Mouse (Mus musculus) 416B (cell line): Measurements from ENCODE around the gene P4hb.
"Not testable (repeated sequence)": the region's sequence is repeated elsewhere in the genome, so short reads cannot be mapped to it uniquely, and the experiment has no call there.

Experiments
- DNase-seq: peaks from one replicate; pipeline ENCODE4 v3.0.0; 2011; ENCODE audit warnings: low read depth

Gene P4hb

GRCm38 (mm10) chr11:120598283-120598989 is 25.4 kb upstream of the P4hb start, which contains the start of the genes Alyref and Anapc11:
Gene Alyref (minus strand): TSS chr11:120598365.
Gene Anapc11 (plus strand): TSS chr11:120598421.
- DNase-seq = peak; percentile 96

DNA sequence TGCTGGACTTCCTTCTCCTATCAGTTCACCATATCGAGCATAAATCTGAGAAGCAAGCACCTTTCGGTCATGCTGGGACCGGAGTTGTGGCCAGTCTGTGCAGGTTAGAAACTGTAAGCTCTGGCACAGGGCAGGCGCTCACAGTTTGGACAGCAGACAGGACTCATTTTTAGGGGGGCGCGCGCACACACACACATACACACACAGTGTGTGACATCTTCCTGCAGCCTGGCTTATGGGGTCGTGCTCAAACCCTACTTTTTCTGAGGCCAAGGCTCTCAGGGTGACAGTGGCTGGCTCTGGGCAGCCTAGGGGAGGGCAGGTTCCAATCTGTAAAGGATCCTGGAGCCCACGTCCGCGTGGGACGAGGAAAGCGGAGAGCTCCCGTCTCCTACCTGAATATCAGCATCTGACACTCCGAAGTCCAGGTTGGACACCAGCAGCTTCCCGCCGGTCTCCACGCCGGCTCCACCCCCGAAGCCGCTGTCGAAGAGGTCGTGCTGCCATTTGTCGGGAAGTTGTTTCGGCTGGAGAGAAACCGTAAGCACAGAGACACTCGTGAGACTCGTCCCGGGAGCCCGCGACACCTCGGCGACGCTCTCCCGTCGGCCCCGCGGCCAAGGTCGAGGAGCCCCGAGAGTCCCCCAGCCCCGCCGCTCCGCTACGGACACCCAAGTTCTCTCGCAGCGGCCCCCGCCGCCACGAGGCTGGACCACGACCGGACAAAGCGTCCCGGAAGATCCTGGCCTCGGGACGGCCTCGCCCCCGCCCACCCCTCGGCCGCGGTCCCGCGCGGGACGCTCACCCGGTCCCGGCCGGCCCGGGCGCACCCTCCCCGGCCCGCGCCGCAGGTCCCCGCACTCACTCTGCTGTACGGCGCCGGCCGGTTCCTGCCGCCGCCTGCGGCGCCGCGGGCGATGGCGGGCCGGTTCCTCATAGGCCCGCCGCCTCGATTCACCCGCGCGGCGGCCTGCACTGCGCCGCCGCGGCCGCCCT is 24.5 kb upstream of the P4hb start:
- DNase-seq = no peak

DNA sequence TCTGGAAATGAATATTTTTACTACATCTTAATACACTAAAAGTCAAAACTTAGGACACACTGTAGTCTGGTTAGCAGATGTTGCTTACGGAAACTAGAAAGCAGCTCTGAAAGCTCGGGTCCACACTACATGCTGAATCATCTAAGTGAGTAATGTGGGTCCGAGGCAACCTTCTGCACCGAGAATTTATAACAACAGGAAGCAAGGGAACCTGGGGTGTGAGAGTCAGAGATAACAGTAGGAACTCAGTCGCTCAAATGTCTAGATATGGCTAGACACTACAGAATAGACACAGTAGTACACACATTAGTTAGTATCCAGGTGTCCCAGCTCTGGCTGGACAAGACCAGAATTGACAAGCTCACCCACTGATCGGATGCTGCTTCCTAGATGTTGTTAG is 15.5 kb upstream of the P4hb start:
- peak; percentile 83 for DNase-seq

DNA sequence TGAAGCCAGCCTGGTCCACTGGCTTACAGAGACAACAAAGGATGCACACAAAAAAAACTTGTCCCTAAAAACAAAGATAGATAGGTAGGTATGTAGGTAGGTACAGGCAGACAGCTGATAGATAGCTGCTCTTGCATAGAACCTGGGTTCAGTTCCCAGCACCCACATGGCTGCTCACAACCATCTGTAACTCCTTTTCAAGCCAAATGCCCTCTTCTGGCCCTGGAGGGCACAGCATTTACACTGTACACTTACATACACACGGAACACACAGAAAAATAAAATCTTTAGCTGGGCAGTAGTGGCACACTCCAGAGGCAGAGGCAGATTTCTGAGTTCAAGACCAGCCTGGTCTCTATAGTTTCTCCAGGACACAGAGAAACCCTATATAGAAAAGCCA is 10.9 kb upstream of the P4hb start:
- DNase-seq = no peak

- not testable (repeated sequence) for DNase-seq
Observed at GRCm38 (mm10) chr11:120582982-120583293, 9.9 kb upstream of the P4hb start.

DNA sequence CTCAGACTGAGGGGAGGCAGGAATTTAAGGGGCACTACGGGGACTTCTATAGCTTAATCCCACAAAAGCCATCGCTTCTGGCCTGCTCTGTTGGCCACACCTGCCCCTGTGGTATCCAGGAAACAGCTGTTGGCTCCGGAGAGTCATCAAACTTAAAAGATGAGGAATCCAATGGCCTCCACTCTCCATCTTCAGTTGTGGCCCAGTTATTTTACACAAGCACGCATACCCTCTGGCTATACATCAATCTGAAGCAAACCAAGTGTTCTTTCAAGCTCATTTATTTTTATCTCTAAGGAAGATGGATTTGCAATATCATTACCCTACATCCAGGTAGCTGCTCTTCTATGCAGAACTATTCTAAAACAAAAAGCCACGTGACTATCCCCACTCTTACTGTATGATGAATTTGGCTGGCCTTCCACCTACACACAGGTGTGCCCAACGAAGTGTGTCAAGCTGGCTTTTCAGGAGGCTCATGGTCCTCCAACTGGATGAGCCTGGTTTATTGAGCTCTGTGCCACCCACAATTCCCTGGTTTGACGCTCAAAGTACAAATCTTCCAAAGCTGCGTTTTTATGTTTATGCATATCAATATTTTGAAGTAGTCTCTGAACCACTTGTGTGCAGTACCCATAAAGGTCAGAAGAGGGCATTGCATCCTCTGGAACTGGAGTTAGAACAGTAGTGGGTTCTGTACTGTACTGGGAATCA is 9.4 kb upstream of the P4hb start:
- peak; percentile 75 for DNase-seq

GRCm38 (mm10) chr11:120581490-120582267 is 8.6 kb upstream of the P4hb start, which contains the start of gene Arhgdia:
Gene Arhgdia (minus strand): TSS chr11:120581624.
- peak; percentile 83 for DNase-seq

DNA sequence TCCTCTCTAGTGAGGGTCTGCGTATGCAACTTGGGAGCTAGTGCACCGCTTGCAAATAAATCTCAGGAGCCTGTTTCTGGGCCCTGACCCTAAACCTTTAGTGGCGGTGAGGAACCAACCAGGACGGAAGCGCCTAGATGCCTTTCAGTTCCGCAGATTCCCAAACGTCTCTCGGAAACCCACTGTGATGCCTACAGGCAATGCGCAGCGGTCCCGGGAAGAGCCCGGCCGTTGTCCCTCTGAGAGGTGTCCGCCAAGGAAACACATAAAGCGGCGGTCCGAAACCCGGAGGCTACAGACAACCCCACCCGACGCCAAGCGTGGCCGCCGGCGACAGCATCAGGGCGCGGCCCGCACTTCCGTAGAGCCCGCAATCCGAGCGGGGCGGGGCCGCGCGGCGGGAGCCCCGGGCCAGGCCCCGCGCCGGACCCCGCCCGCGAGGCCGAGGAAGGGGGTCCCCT is 7.8 kb upstream of the P4hb start:
- peak; percentile 32 for DNase-seq

- DNase-seq = peak; percentile 39
Observed at GRCm38 (mm10) chr11:120580190-120580589, 7.1 kb upstream of the P4hb start.

- peak; percentile 68 for DNase-seq
Observed at GRCm38 (mm10) chr11:120579316-120580107, 6.5 kb upstream of the P4hb start.

- no peak for DNase-seq
Observed at GRCm38 (mm10) chr11:120578694-120579243, 5.7 kb upstream of the P4hb start.

DNA sequence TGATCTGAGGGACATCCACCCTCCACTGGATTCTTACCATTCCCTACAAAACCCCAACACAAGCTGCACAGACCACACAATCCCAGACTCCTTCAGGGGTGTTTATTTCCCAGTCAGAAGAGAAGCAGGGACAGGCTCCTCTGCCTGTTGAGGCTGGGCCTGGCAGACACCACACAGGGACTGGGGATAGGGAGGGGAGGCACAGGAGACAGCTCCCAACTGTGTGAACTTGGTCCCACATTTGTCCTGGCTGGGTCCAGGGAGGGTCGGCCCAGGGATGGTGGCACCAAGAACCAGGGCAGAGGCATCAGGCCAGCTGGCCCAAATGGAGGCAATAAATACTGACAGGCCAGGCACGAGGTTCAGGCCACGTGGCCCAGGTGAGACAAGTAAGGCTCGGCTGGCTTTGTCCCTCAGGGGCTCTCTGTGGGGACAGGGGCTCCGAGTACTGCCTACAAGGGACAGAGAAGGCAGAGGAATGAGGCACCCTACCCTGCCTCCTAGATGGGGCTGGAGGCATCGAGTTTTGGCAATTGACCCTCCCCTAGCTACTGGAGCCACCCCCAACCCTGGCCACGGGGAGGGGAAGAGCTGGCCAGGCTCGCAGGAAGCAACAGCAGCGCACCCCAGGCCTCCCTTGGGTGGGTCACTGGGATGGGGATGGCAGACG is 5.1 kb upstream of the P4hb start:
- no peak for DNase-seq

GRCm38 (mm10) chr11:120577211-120578023 is 4.4 kb upstream of the P4hb start:
- peak; percentile 80 for DNase-seq

DNA sequence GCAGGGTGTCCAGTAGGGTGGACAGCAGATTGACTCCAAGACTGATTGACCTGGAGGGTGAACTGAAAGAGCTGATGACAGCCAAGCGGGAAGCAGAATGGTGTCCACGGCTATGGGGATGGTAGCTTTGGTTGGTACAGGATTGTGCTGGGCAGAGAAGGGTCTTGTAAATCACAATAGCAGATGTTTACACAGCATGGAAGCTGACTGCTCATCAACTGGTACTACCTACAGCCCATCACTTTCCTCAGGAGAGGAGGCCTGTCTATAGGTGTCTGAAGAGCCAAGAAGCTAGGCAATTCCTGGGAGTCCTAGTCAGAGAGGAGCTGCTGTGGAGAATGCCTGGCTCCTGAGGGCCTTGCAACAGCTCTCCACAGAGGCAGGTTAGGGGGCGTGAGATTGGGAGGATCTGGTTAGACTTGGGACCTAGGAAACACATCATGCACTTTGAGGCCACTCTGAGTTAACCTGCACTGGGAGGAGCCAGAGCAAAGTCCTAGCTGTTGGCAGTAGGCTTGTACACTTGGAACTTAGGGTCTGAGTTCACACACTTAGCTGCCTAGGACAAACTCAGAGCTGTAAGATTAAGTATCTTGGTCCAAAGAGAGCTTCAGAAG is 3.4 kb upstream of the P4hb start:
- no peak for DNase-seq

DNA sequence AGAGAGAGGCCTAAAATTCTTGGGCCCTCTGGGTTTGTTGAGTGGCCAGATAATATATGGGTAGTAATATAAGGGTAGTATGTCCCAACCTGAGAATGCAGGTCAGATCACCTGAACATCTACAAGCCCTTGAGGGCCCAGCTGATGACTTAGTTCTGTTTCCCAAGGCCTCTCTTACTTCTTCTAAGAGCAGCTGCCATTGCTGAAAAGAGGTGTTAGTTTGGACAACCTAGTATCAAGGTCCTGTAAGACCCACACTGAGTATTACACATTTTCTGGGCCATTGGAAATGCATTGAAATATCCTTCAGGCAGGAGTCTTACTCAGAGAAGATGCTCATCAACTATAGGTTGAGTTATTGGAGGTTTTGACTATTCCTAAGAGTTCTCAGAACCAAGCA is 2.9 kb upstream of the P4hb start:
- DNase-seq = no peak

GRCm38 (mm10) chr11:120575046-120575445 is 2.0 kb upstream of the P4hb start:
- no peak for DNase-seq

DNA sequence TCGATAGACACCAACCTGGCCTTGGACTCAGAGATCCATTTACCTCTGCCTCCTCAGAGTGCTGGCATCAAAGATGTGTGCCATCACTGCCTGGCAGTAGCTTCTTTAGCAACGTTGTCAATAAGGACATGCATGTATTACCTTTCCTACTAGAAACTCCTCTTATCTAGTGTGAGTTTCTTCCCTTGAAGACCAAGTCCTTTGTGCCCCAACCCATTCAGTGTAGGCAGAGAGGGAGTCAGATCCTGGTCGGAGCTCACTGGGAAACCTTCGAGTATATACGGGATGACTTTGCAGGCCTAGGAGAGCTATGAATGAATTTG is 1.2 kb upstream of the P4hb start:
- DNase-seq = peak; percentile 35

DNA sequence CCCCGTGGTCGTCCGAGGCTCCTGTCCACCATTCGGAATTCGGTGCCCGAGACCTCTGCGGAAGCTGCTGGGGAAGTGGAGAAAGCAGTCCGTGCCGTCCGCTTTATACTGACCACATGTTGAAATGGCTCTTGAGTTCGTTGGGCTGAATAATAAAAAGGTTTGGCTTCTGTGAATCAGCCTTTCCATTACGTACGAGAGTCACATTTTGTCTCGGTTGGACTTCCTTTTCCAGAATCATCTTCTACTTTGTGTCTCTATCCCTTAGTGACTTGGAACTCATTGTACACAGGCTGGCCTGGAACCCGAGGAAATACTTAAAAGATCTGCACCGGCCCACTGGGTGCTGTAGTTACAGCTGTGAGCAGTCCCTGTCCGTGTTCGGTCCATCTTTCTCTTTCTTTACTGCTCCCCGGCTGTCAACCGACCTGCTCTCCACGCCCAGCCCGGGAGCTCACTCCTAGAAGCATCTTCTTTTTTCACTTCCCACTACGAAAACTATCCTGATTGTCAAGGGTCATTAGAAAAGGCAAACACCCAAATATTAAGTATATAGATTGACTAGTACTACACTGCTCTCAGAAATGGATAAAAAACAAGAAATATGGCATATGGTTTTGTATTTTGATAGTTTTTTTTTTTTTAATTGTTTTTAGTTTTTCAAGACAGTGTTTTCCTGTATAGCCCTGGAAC is 678 bp upstream of the P4hb start:
- DNase-seq = no peak
